Mouse (Mus musculus): ENCODE results near the gene Gm4922.

Gene Gm4922

DNA sequence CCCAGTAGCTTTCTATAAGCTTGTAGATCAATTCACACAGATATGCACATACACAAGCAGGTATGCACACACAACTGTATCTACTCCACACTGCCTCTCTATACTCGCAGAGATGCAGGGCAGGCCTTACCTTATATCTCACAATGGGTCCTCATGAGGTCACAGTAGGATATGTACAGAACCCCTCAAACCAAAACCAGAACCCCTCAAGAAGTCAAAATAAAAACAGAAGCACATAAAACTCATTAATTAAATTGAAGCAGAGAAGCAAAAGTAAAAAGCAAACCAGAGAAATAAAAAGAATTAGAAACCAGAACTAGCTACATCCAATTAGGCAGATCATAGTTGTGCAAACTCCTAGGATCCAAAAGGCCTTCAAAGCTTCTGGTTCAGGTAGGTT lies at the start of gene Gm4922:
Gene Gm4922 (minus strand): TSS at position 101 of the 400 bp plus-strand sequence.
- DNase-seq = no peak

DNA sequence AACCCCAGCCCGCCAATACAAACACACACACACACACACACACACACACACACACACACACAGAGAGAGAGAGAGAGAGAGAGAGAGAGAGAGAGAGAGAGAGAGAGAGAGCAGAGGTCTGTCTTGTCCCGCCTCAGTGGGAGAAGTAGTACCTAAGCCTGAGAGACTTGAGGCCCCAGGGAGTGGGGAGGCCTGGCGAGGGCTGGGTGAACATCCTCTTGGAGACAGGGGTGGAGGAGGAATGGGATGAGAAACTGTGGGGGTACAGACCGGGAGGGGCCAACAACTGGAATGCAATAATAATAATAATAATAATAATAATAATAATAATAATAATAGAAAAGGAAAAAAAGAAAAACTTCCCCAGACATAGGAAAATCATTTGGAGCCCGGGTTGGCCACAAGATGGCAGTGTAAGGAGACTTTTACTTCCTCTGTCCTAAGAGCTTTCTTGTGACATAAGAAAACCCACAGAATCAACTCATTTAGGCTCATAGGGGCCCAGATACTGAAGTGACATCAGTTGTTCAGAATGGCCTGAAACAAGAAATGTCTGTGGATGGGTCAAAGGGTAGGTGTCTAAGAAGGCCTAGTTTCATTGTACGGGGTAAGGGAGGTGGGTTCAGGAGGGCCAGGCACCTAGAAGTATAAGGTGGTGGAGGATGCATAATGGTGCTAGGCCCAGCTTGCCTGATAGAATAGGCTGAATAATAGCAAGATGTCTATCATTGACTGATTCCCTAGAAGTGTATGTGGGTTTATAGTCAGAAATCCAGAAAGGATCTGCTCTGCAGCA lies 49.3 kb upstream of the Gm4922 start:
- DNase-seq = peak; percentile 59 to 69

DNA sequence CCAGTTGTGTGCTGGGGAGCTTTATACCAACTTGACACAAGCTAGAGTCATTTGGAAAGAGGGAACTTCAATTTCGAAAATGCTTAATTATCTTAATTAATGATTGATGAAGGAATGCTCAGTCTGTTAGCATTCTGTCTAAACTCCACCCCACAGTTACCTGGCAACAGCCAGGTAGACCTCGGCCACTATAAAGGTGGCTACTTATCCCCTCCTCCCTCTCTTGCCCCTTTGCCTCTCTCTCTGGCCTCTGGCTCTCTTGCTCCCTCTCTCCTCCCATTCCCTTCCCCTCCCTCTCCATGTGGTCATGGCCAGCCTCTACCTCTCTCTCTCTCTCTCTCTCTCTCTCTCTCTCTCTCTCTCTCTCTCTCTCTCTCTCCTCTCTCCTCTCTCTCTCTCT lies 47.8 kb upstream of the Gm4922 start:
- DNase-seq = no peak

DNA sequence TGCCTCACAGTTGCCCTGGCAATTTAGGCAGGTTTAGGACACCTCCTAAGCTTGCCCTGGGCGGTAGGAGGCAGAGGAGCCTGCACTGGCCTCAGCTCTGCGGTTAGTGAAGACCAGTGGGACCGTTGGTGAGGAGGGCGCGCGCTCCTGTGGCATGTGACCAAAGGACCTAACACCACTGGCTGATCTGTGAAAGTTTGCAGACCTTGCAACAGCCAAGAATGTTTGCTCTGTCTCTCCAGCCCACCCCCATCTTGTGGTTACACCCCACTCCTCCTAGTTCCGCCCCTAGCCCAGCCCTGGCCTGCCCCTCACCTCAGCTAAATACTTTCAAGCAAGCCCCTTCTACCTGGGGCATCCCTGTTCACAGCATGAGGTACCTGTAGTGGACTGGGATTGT lies 45.2 kb upstream of the Gm4922 start:
- DNase-seq = no peak

DNA sequence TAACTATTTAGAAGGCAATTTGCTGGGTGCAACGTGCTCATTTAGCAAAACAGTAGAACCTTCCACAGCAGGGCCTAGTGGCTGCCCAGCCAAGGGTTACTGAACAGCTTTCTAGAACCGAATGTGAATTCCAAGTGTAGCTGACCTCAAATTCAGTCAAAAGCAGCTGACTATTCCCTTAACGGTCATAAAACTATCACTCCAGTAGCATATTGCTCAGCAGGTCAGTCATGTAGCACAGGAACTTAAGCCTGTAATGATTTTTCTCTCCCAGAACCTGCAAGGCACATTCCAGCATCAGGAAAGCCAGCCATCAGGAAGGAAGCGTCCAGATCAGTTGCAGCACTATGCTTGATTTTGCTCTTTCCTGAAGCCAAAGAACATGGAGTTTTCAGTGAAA lies 43.8 kb upstream of the Gm4922 start:
- no peak for DNase-seq

DNA sequence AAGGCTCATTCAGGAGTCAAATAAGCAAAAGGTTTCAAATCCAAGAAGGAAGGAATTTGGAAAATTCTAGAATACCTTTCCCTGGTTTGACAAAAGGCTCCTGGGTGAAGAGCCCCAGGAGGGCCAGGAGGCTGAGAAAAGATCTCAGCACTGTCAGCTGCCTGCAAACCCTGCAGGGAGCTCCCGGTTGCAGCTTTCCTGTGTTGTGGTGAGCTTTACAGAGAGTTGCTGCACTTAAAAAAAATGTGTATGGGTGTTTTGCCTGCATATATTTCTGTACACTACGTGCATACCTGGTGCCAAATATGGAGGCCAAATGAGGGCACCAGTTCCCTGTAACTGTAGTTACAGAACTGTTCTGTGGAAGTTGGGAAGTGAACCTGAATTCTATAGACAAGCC lies 41.3 kb upstream of the Gm4922 start:
- no peak for DNase-seq

DNA sequence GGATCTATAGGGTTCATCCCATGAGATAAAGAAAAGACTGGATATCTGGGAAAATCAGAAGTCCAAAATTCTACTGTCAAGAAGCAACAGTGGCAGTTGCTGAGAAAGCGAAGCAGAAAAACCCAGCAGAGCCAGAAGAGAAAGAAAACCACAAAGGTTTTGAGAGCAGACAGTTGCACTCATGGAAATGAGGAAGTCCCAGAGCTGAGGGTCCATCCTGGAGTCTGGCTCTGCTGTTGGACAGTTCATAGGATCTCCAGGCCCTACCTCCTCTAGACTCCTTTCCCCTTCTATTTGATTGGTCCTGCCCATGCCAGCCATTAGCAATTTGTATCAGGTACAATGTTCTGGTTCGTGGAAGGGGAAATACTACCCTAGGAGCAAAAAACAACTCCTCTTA lies 39.5 kb upstream of the Gm4922 start:
- DNase-seq = no peak

DNA sequence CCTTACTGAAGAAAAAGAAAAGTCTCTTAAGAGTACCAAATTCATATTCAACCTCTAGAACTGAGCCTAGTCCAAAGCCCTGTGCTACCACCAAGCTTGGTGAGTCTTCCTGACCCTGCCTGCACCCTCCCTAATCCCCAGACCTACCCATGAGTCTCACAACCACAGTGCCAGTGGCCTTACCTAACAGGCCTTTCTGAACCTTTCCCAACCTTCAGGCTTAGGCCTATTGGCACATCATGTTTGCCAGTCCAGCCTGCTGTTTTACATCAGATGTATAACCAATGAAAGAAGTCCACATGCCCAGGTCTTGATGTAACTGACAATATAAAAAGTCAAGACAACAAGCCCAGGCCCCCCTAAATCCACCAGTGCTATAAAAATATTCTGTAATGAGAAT lies 38.5 kb upstream of the Gm4922 start:
- no peak for DNase-seq

DNA sequence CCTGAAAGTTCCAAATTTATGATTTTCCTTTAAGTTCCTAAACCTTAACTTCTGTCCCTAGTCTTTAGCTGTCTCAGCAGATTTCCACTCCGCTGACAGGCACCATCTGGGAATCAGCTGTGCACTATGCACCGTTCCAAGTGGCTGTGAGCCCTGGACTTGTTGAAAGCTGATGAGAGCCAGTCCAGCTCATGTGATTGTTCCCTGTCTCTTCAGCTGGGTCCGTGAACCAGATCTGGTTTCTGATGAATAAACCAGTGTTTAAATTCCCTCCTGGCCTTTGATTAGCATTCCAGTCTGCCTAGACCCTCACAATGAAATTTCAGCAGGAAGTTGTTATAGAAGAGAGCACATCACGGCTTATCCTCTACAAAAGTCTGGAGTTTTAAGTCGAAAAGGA lies 30.0 kb upstream of the Gm4922 start:
- peak; percentile 70 to 74 for DNase-seq

DNA sequence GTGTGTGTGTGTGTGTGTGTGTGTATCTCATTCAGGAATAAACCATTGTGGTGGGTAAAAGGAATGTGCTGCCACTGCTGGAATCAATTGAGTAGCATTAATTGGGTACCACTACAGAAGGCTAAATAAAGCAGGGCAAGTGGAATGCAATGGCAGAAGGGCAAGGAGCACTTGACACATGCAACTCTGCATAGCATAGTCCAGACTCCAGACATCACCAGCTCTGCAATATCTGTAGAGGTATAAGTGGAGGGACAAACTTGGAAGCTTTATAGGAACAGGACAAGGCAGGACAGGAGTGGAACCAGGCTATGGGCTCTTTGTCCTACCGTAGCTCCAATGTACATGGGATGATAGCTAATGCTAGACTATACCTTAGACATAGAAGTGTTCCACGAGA lies 25.2 kb upstream of the Gm4922 start:
- DNase-seq = no peak

DNA sequence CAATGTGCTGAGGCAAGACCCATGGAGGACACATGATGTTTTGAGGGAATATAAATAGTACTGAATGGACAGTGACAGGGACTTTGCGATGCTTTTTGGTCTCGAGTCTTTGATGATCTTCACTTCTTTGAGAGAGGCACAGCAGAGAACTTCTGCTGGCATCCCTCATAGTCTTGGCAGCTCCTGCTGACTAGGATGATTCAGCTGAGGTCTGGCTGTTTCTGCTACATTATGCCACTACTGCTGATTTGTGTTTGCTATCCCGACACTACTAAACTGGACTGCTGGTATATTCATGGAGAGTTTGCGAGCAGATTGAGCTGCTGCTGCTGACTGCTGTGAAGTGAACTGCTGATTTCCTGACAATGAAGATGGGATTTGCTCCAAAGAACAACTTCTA lies 3.5 kb upstream of the Gm4922 start:
- DNase-seq = peak in 1 of 2 experiments; percentile 11

DNA sequence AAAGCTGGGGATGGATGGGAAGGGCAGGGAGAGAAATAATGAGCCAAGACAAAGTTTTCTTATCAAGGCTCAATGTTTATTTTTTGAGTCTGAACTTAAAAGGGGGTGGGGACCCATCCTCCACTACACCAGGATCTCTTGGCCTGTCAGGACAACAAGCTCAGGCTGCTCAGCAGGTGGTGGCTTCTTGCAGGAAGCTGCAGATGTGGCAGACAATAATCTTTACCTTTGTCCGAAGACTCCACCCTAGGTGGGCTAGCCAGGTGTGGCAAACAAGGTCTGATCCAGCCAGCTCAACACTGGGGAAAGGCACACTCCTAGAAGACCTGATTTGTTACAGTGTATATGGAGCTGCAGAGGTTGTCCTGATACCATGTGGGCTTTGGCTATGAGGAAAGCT lies 2.0 kb upstream of the Gm4922 start:
- no peak for DNase-seq

DNA sequence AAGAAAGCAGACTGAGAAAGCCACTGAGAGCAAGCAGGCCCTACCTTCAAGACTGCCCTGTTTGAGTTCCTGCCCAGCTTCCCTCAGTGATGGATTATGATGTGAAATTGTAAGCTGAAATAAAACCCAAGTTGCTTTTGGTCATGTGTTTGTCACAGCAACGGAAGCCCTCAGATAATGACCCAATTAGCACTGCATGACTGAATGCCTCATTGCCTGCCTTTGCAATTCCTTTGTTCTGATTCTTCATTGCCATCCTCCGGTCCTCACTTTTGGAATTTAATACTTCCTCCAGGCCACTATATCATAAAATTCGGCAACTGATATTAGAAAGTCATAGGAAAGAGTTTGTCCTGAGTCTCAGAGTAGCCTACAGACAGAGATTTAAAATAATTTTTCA lies 9.0 kb downstream of the Gm4922 start:
- DNase-seq = no peak

DNA sequence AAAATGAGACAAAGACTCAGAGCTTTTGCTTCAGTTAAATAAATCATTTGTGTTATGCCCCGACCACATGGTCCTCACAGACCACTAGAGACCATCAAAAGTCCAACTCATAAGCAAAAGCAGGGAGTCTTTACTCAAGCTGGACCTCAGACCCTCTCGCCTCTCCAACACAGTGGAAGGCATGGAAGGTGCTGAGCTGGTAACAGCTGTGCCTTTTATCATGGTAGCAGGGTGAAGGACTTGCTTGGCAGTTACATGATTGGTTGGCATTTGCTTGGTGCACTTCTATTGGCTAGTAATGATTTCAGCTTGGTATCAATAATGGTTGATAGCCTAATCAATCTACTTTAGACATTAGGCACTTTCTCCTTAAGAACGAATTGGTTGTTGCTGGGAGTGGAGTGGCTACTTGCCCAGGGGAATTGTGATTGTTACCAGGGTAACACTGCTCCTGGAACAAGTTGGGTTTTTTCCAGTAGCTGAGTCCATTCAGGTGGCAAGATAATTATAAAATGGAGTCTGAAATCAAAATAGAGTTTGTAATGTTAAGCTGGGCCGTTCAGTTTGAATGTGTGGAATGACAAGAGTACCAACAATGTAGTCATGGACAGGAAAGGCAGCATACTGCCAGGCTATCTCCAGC lies 13.9 kb downstream of the Gm4922 start:
- peak in 1 of 2 experiments; percentile 5 for DNase-seq

DNA sequence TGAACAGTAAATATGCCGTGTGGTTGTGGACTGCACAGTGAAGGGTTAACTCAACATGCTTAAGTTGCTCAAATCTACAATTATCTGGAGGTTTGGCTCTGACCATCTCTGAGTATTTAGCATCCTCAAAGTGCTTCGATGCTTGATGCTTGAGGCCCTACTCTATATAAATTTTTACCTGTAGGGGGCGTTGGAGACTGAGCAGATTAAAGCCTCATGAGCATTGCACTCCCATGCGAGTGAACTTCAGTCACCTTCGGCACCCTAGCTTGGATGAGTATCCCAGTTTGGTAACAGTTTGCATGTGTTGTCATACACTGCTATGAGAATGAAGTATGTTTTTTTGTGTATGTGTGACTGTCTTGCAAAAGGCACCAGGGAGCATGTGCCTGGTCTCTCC lies 16.7 kb downstream of the Gm4922 start:
- DNase-seq = no peak

DNA sequence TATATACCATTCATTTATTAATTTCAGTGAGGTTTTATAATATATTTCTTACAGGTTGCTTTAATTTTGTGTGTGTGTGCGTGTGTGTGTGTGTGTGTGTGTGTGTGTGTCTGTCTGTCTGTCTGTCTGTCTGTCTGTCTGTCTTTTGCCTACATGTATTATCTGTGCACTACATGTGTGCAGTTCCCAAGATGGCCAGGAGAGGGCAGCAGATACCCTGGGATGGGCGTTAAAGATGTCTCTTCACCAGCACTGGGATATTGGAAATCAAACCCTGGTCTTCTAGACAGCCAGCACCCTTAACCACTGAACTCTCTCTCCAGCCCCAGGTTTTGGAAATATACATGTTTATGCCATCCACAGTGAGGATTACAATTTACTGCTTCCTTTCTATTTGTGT lies 26.4 kb downstream of the Gm4922 start:
- DNase-seq = peak; percentile 73 to 82

DNA sequence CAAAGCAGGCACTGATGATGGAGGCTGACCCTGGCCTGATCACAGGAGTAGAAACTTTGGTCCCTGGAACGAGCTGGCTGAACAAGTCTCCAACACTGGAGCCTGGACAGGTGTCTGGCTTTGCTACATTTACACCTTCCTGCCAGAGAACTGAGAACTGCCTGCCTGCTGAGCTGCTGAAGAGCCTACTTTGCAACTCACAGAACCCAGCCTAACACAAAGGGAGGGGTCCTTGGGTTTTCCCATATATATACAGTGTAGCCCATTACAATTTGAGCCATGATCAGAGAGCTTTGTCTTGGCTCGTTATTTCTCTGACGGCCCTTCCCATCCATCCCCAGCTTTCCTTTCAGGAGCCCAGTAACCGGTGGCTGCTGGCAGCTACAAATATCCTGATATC lies 36.5 kb downstream of the Gm4922 start:
- DNase-seq = no peak

DNA sequence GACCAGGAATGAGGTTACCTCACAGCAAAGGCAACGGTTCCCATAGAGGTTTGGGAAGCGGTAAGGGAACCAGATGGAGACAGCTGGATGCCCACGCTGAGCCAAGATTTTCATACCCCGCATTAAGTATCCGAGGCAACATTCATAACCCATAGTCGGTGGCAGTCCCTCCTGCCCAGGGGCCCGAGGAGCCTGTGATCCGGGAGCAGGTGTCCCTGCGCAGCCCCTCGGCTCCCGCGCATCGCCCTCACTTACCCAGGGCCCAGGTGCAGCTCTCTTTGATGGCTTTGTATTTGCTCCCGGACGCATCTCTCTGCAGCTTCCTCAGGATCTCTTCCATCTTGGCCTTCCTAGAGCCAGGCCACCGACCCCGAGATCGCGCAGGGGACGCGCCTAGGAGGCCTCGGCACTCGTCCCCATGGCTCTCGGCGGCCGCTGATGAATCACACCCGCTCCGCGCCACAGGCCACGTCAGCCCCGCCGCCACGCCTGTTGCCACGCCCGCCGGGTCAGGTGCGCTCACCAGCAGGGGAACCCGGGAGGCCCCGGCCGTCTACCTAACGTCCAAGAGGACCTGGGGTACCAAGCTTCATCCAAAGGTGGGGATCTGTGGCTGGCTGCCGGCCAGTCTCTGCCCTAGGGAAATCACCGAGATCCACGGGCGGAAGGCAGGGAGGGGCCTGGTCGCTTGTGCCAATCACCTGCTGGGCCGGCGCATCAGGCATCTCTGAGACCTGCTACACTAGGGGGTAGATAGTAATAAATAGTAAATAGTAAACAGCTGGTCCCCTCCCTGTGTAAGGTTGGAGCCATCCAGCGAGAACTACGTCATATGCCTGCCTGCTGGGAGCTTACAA lies 43.1 kb downstream of the Gm4922 start, which contains the start of gene Arfgef3:
Gene Arfgef3 (minus strand): TSS at position 664 of the 857 bp plus-strand sequence.
- peak; percentile 90 to 91 for DNase-seq

DNA sequence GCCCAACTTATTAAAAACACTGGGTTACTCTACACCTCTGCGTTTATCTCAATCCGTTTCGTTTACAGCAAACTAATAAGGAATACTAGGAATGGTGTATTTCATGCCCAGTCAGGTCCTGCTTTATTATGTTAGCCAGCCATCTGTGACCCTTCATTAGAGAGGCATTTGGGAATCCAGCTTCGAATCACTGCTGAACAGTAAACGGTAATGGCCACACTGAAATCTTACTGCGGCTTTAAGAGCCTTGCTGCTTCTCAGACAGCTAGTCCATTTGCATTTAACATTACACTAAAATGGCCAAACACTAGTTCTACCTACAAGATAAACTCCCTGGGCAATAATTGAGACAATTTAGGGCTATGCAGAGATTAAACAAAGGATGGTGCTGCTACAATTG lies 44.5 kb downstream of the Gm4922 start:
- peak; percentile 20 to 52 for DNase-seq

DNA sequence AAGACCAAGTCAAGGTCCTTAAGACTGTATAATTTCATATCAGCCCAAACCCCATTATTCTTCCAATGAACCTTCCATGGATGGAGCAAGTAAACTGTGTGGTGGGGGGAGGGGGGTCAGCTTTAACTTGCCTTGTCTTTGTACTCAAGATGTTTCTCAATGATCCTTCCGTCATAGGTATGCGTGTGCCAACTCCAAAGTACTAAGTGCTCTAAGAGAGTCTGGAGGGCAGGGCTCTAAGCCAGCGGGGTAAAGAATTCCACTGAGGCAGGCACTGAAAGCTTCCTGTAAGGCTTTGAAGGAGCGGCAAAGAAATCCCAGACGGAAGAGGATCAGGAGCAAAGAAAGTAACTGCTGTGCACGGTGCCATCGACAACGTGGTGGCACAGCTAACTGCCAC lies 45.6 kb downstream of the Gm4922 start:
- peak in 1 of 2 experiments; percentile 9 for DNase-seq

Data from cerebellum, postnatal 10 days (tissue).